Mouse (Mus musculus) layer of hippocampus, adult 9-11 months (tissue): ENCODE data around the gene Fbxl15.

Experiments
- DNase-seq: peaks from one replicate; pipeline ENCODE4 v3.0.0; 2022

Gene Fbxl15

GRCm38 (mm10) chr19:46308706-46309435, 19.1 kb upstream of the Fbxl15 start:
- peak; percentile 80 for DNase-seq

- DNase-seq = no peak
Measured at GRCm38 (mm10) chr19:46309651-46310305, 18.2 kb upstream of the Fbxl15 start.

GRCm38 (mm10) chr19:46310312-46310865, 17.6 kb upstream of the Fbxl15 start:
- DNase-seq = no peak

GRCm38 (mm10) chr19:46311341-46311740, 16.6 kb upstream of the Fbxl15 start:
- DNase-seq = no peak

- no peak for DNase-seq
Measured at GRCm38 (mm10) chr19:46312566-46312965, 15.4 kb upstream of the Fbxl15 start.

GRCm38 (mm10) chr19:46313116-46313515, 14.9 kb upstream of the Fbxl15 start:
- DNase-seq = no peak

- DNase-seq = no peak
Measured at GRCm38 (mm10) chr19:46313591-46313990, 14.4 kb upstream of the Fbxl15 start.

- DNase-seq = peak; percentile 22
Measured at GRCm38 (mm10) chr19:46314151-46314601, 13.8 kb upstream of the Fbxl15 start.

GRCm38 (mm10) chr19:46314872-46315742, 12.9 kb upstream of the Fbxl15 start:
- peak; percentile 2 for DNase-seq

GRCm38 (mm10) chr19:46315752-46316610, 12.0 kb upstream of the Fbxl15 start:
- peak; percentile 38 for DNase-seq

GRCm38 (mm10) chr19:46316846-46317545, 11.0 kb upstream of the Fbxl15 start:
- DNase-seq = peak; percentile 91

GRCm38 (mm10) chr19:46317546-46317885, 10.5 kb upstream of the Fbxl15 start:
- peak; percentile 4 for DNase-seq

- DNase-seq = peak; percentile 53
Measured at GRCm38 (mm10) chr19:46318031-46318471, 9.9 kb upstream of the Fbxl15 start.

- peak; percentile 94 for DNase-seq
Measured at GRCm38 (mm10) chr19:46318586-46319378, 9.2 kb upstream of the Fbxl15 start.

- DNase-seq = no peak
Measured at GRCm38 (mm10) chr19:46320076-46320785, 7.8 kb upstream of the Fbxl15 start.

GRCm38 (mm10) chr19:46321101-46321943, 6.7 kb upstream of the Fbxl15 start:
- peak; percentile 77 for DNase-seq

- no peak for DNase-seq
Measured at GRCm38 (mm10) chr19:46322144-46322995, 5.6 kb upstream of the Fbxl15 start.
